Mouse (Mus musculus) limb, embryonic 11.5 days (tissue): ENCODE measurements around the gene Gnaq. TPM values are rescaled to one million over a fixed set of nuclear protein-coding genes. Genes with fewer than 3 reads are reported as not detected.

Source experiments
- ATAC-seq: fragments of 200-750 bp; cut with Nextera tagmentation; 2 replicates; pipeline ENCODE4 v1.8.0; 2017; ENCODE audit warnings: low read depth; ENCODE audit not compliant: insufficient number of reproducible peaks, low FRiP score, low TSS enrichment
- DNase-seq: peaks from one replicate; pipeline ENCODE4 v3.0.0-alpha.2; 2015; ENCODE audit warnings: low spot score
- H3K27ac ChIP-seq: fragments of 300-500 bp; sonication (generic); replicated peaks from 2 replicates; pipeline ENCODE4 v1.5.1; 2014; ENCODE audit warnings: low read depth, mild to moderate bottlenecking, low read length
- H3K27me3 ChIP-seq: fragments of 300-500 bp; sonication (generic); 2 replicates; pipeline ENCODE4 v1.6.1; 2014; ENCODE audit warnings: mild to moderate bottlenecking, low read length, mixed read lengths; ENCODE audit not compliant: control insufficient read depth, insufficient read depth
- H3K36me3 ChIP-seq: fragments of 300-500 bp; sonication (generic); 2 replicates; pipeline ENCODE4 v1.6.1; 2014; ENCODE audit warnings: mild to moderate bottlenecking, low read length, moderate library complexity, mixed read lengths; ENCODE audit not compliant: control insufficient read depth, insufficient read depth
- H3K4me1 ChIP-seq: fragments of 300-500 bp; sonication (generic); 2 replicates; pipeline ENCODE4 v1.6.1; 2014; ENCODE audit warnings: low read length, mixed read lengths; ENCODE audit not compliant: control insufficient read depth, insufficient read depth
- H3K4me2 ChIP-seq: fragments of 300-500 bp; sonication (generic); 2 replicates; pipeline ENCODE4 v1.6.1; 2014; ENCODE audit warnings: low read depth, mild to moderate bottlenecking, moderate library complexity; ENCODE audit not compliant: severe bottlenecking
- H3K4me3 ChIP-seq: fragments of 300-500 bp; sonication (generic); 2 replicates; pipeline ENCODE4 v1.5.1; 2014; ENCODE audit warnings: low read depth, low read length
- H3K9ac ChIP-seq: fragments of 300-500 bp; sonication (generic); 2 replicates; pipeline ENCODE4 v1.6.1; 2014; ENCODE audit warnings: mild to moderate bottlenecking, low read length
- H3K9me3 ChIP-seq: fragments of 300-500 bp; sonication (generic); 2 replicates; pipeline ENCODE4 v1.6.1; 2016; ENCODE audit warnings: low read length; ENCODE audit not compliant: control insufficient read depth
- WGBS: fragments of 180-500 bp; shearing (Covaris S2); extraction: QIAGEN DNeasy Blood & Tissue Kit; methylation state at CpG from one replicate; pipeline ENCODE4 v1.1.7; 2014; 5-methylcytosine and 5-hydroxymethylcytosine counted together
- polyA plus RNA-seq: library from polyadenylated mRNA; unstranded; fragments of >200 nt; fragmentation: Nextera tagmentation; extraction: Ambion mirVana; gene quantifications from 2 replicates; pipeline ENCODE4 v1.2.1, GENCODE M21; 2014

The Gnaq gene
- polyA plus RNA-seq, 1 experiment from 2014 or later: 14.1 TPM

GRCm38 (mm10) chr19:16367218-16367617, 234.6 kb downstream of the Gnaq start:
- H3K4me3 ChIP-seq: no peak overlapping the region
- H3K9ac ChIP-seq: no peak overlapping the region
- no peak overlapping the region for H3K27ac ChIP-seq
- H3K27me3 ChIP-seq: no peaks in the 10 kb centered on the region
- H3K4me2 ChIP-seq: no peak overlapping the region
- no peak for ATAC-seq
- 80% methylated on average over 10 of the region's 10 CpGs for WGBS
- peaks cover 2% of the 10 kb centered on the region; the same call in 1 of the 2 replicates for H3K4me1 ChIP-seq
- DNase-seq: no peak
- H3K9me3 ChIP-seq: no peaks in the 10 kb centered on the region
- H3K36me3 ChIP-seq: no peaks in the 10 kb centered on the region

DNA sequence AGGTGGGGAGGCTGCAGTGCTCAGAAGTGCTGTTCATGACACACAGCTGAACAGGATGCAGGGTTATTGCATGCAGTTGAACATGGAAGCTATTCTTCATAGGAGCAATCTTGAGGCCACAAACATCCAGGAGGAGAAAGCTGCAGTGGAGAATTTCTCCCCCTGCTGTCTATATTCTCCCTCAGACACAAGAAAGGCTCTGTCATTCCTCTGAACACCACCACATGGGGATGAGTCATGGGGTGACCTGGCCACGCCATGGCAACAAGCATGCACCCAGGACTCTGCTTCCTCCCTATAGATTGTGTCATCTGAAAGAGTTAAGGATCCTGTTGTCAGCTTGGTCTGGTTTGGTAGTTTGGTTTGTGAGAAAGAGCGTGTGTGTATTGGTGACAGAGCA, 239.0 kb downstream of the Gnaq start:
- Histone ChIP-seq H3K27ac (no peak overlapping the region), H3K4me2 (no peak overlapping the region), H3K9ac (no peak overlapping the region), H3K36me3 (no peaks in the 10 kb centered on the region), H3K4me1 (peaks cover 15% of the 10 kb centered on the region), H3K27me3 (no peaks in the 10 kb centered on the region), H3K9me3 (no peaks in the 10 kb centered on the region), H3K4me3 (no peak overlapping the region)
- ATAC-seq (no peak), DNase-seq (no peak)
- 89% methylated on average over 2 of the region's 2 CpGs for WGBS

DNA sequence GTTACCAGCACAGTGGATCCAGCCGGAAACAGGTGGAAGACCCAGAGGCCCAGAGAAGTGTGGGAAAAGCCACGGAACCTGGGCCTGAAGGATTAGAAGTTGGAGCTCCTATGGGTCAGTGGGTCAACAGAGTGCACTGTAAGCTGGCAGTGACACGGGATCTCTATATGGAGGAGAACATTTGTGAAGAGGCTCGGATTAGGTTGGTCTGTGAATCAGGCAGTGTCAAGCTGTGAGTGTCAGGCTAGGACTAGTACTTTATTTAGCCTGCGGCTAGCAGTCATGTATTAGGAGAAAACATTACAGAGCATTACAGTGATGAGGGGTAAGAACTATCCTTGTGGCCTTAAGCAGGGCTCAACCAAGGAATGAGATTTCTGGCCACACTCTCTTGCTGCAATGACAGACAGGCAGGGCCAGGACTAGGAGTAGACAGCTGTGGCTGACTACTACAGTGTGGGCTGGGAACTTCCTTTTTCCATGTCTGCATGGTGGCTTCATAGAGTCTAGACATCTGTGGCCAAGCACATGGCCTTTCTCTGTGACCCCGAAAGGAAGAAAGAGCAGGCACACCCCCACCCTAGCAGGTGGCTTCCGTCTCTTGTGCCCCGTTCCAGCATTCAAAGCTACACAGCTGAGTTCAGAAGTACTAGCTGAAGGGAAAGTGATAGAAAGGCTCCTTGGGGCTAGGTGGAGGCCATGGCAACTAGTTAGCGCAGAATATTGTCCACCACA, 240.3 kb downstream of the Gnaq start:
- H3K9me3 ChIP-seq: no peaks in the 10 kb centered on the region
- H3K27ac ChIP-seq: no peak overlapping the region
- ATAC-seq (peak; percentile 59; the same call in 1 of the 2 replicates), DNase-seq (no peak)
- no peak overlapping the region for H3K4me3 ChIP-seq
- no peaks in the 10 kb centered on the region for H3K27me3 ChIP-seq
- WGBS: 61% methylated on average over 9 of the region's 9 CpGs
- H3K4me1 ChIP-seq: peaks cover 13% of the 10 kb centered on the region
- H3K4me2 ChIP-seq: no peak overlapping the region
- H3K36me3 ChIP-seq: no peaks in the 10 kb centered on the region
- H3K9ac ChIP-seq: no peak overlapping the region

GRCm38 (mm10) chr19:16375881-16376280, 243.2 kb downstream of the Gnaq start:
- H3K4me1 ChIP-seq: peaks cover 13% of the 10 kb centered on the region
- WGBS: 30% methylated on average over 4 of the region's 4 CpGs
- H3K9ac ChIP-seq: no peak overlapping the region
- H3K4me2 ChIP-seq: no peak overlapping the region
- no peaks in the 10 kb centered on the region for H3K9me3 ChIP-seq
- H3K36me3 ChIP-seq: no peaks in the 10 kb centered on the region
- no peak overlapping the region for H3K4me3 ChIP-seq
- ATAC-seq (no peak), DNase-seq (no peak)
- H3K27me3 ChIP-seq: no peaks in the 10 kb centered on the region
- no peak overlapping the region for H3K27ac ChIP-seq

- WGBS: 82% methylated on average over 7 of the region's 7 CpGs
- H3K4me1 ChIP-seq: peaks cover under 1% of the 10 kb centered on the region
- H3K4me3 ChIP-seq: no peak overlapping the region
- no peaks in the 10 kb centered on the region for H3K36me3 ChIP-seq
- H3K9me3 ChIP-seq: no peaks in the 10 kb centered on the region
- H3K4me2 ChIP-seq: no peak overlapping the region
- no peak overlapping the region for H3K27ac ChIP-seq
- ATAC-seq: no peak
- no peak for DNase-seq
- H3K9ac ChIP-seq: no peak overlapping the region
- H3K27me3 ChIP-seq: no peaks in the 10 kb centered on the region
These were observed 245.9 kb downstream of the Gnaq start for GRCm38 (mm10) chr19:16378565-16378964.

GRCm38 (mm10) chr19:16379687-16380086, 247.1 kb downstream of the Gnaq start:
- no peaks in the 10 kb centered on the region for H3K36me3 ChIP-seq

GRCm38 (mm10) chr19:16382392-16382791, 249.8 kb downstream of the Gnaq start:
- no peak for DNase-seq
- Histone ChIP-seq H3K9ac (no peak overlapping the region), H3K36me3 (no peaks in the 10 kb centered on the region), H3K4me2 (no peak overlapping the region), H3K4me3 (no peak overlapping the region), H3K9me3 (no peaks in the 10 kb centered on the region), H3K4me1 (no peaks in the 10 kb centered on the region), H3K27me3 (no peaks in the 10 kb centered on the region), H3K27ac (no peak overlapping the region)
- 80% methylated on average over 2 of the region's 2 CpGs for WGBS
- no peak for ATAC-seq

More at GRCm38 (mm10) chr19:16379687-16380086, 247.1 kb downstream of the Gnaq start:
- DNase-seq (no peak), ATAC-seq (no peak)
- H3K4me3 ChIP-seq: no peak overlapping the region
- H3K27me3 ChIP-seq: no peaks in the 10 kb centered on the region
- no peaks in the 10 kb centered on the region for H3K4me1 ChIP-seq
- H3K27ac ChIP-seq: no peak overlapping the region
- no peak overlapping the region for H3K9ac ChIP-seq
- 79% methylated on average over 8 of the region's 8 CpGs for WGBS
- H3K9me3 ChIP-seq: no peaks in the 10 kb centered on the region
- no peak overlapping the region for H3K4me2 ChIP-seq

DNA sequence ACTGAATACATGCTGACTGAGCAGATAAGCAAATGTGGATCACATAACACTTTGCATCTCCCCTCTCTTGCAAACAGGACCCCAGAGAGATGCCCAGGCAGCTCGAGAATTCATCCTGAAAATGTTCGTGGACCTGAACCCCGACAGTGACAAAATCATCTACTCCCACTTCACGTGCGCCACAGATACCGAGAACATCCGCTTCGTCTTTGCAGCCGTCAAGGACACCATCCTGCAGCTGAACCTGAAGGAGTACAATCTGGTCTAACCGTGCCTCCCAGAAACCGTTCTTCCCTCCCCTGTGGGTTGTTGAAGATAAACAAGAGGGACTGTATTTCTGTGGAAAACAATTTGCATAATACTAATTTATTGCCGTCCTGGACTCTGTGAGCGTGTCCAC, 250.5 kb downstream of the Gnaq start:
- Histone ChIP-seq H3K36me3 (no peaks in the 10 kb centered on the region), H3K9me3 (no peaks in the 10 kb centered on the region), H3K4me3 (no peak overlapping the region), H3K4me2 (no peak overlapping the region), H3K9ac (no peak overlapping the region), H3K4me1 (no peaks in the 10 kb centered on the region), H3K27me3 (no peaks in the 10 kb centered on the region), H3K27ac (no peak overlapping the region)
- DNase-seq: no peak
- 88% methylated on average over 13 of the region's 13 CpGs for WGBS
- no peak for ATAC-seq

- H3K36me3 ChIP-seq: no peaks in the 10 kb centered on the region
- DNase-seq (no peak), ATAC-seq (no peak)
- no peaks in the 10 kb centered on the region for H3K4me1 ChIP-seq
- no peak overlapping the region for H3K4me2 ChIP-seq
- H3K4me3 ChIP-seq: no peak overlapping the region
- WGBS: 93% methylated on average over 6 of the region's 6 CpGs
- no peak overlapping the region for H3K9ac ChIP-seq
- H3K27me3 ChIP-seq: no peaks in the 10 kb centered on the region
- no peaks in the 10 kb centered on the region for H3K9me3 ChIP-seq
- no peak overlapping the region for H3K27ac ChIP-seq
These were observed 251.5 kb downstream of the Gnaq start for GRCm38 (mm10) chr19:16384094-16384493.
